Mouse (Mus musculus) B cell, adult 2 months (primary cell): Measurements from ENCODE around the gene Yrdc.

Experiments used
- DNase-seq, 2 experiments: peaks; one replicate each; pipeline ENCODE4 v3.0.0; 2022

The Yrdc gene

GRCm38 (mm10) chr4:124850261-124850913 lies at the start of gene Yrdc:
TSS of gene Yrdc (plus strand) at chr4:124850679.
- peak; percentile 94 to 95 for DNase-seq

- DNase-seq = peak; percentile 89 to 90
Observed at GRCm38 (mm10) chr4:124801552-124802308, 48.7 kb upstream of the Yrdc start, which contains the start of gene Mtf1. TSS of gene Mtf1 (plus strand) at chr4:124802104.

GRCm38 (mm10) chr4:124802309-124803260 lies 47.9 kb upstream of the Yrdc start:
- peak; percentile 97 to 98 for DNase-seq

- DNase-seq = no peak
Observed at GRCm38 (mm10) chr4:124803406-124803805, 47.1 kb upstream of the Yrdc start.

GRCm38 (mm10) chr4:124808511-124808910 lies 42.0 kb upstream of the Yrdc start:
- DNase-seq = no peak

GRCm38 (mm10) chr4:124809136-124809883 lies 41.2 kb upstream of the Yrdc start:
- no peak for DNase-seq

- DNase-seq = no peak
Observed at GRCm38 (mm10) chr4:124810056-124810455, 40.4 kb upstream of the Yrdc start.

GRCm38 (mm10) chr4:124811347-124811975 lies 39.0 kb upstream of the Yrdc start:
- no peak for DNase-seq

GRCm38 (mm10) chr4:124815901-124816300 lies 34.6 kb upstream of the Yrdc start:
- DNase-seq = no peak

GRCm38 (mm10) chr4:124817803-124818202 lies 32.7 kb upstream of the Yrdc start:
- DNase-seq = no peak

- DNase-seq = no peak
Observed at GRCm38 (mm10) chr4:124818832-124819231, 31.6 kb upstream of the Yrdc start.

- no peak for DNase-seq
Observed at GRCm38 (mm10) chr4:124824967-124825366, 25.5 kb upstream of the Yrdc start.

GRCm38 (mm10) chr4:124825371-124825965 lies 25.0 kb upstream of the Yrdc start:
- no peak for DNase-seq

- DNase-seq = no peak
Observed at GRCm38 (mm10) chr4:124829671-124830070, 20.8 kb upstream of the Yrdc start.

GRCm38 (mm10) chr4:124832796-124833195 lies 17.7 kb upstream of the Yrdc start:
- DNase-seq = no peak

GRCm38 (mm10) chr4:124838035-124838700 lies 12.3 kb upstream of the Yrdc start:
- DNase-seq = no peak

GRCm38 (mm10) chr4:124840998-124841397 lies 9.5 kb upstream of the Yrdc start:
- DNase-seq = peak; percentile 35 to 53

GRCm38 (mm10) chr4:124843493-124843892 lies 7.0 kb upstream of the Yrdc start:
- DNase-seq = peak; percentile 53 to 58

- peak; percentile 88 to 90 for DNase-seq
Observed at GRCm38 (mm10) chr4:124847573-124847972, 2.9 kb upstream of the Yrdc start.

GRCm38 (mm10) chr4:124849631-124850260 lies 733 bp upstream of the Yrdc start:
- peak in 1 of 2 experiments; percentile 21 for DNase-seq
